Mouse (Mus musculus) MEL (cell line): ENCODE data around the gene Ube3b. TPM values are rescaled to one million over a fixed set of nuclear protein-coding genes. Genes with fewer than 3 reads are reported as not detected.

Experiments
- DNase-seq: peaks from one replicate; pipeline ENCODE4 v3.0.0; 2011; ENCODE audit warnings: low read depth, low spot score
- H3K27ac ChIP-seq: 2 replicates; pipeline ENCODE4 v1.5.1; 2012; ENCODE audit warnings: low read depth, mild to moderate bottlenecking, control low read depth, low read length, moderate library complexity; ENCODE audit not compliant: control insufficient read depth
- H3K27me3 ChIP-seq, 2 experiments: fragments of 150-350 bp in 1 of 2; sonication (generic) in 1 of 2; 2 replicates each; pipeline ENCODE4 v1.6.1; 2012; ENCODE audit warnings: low read length in 2 of 2, mild to moderate bottlenecking in 2 of 2, improper control_type of control experiment in 1 of 2, moderate library complexity in 1 of 2; ENCODE audit not compliant: insufficient read depth in 2 of 2, control insufficient read depth in 1 of 2
- H3K36me3 ChIP-seq, 2 experiments: 2 replicates each; pipeline ENCODE4 v1.6.1; 2012 to 2014; ENCODE audit warnings: low read length in 2 of 2, improper control_type of control experiment in 1 of 2, inconsistent platforms in 1 of 2, mild to moderate bottlenecking in 1 of 2; ENCODE audit not compliant: insufficient read depth in 2 of 2, control insufficient read depth in 1 of 2
- H3K4me1 ChIP-seq, 2 experiments: fragments of 150-350 bp in 1 of 2; sonication (generic) in 1 of 2; 2 replicates each; pipeline ENCODE4 v1.6.1; 2012; ENCODE audit warnings: low read length in 2 of 2, improper control_type of control experiment in 1 of 2, mild to moderate bottlenecking in 1 of 2; ENCODE audit not compliant: insufficient read depth in 2 of 2, control insufficient read depth in 1 of 2
- H3K4me3 ChIP-seq, 2 experiments: fragments of 150-350 bp in 1 of 2; sonication (generic) in 1 of 2; 2 replicates each; pipeline ENCODE4 v1.5.1; 2012; ENCODE audit warnings: low read depth in 2 of 2, low read length in 2 of 2, mild to moderate bottlenecking in 2 of 2, moderate library complexity in 2 of 2, control low read depth in 1 of 2, improper control_type of control experiment in 1 of 2; ENCODE audit not compliant: control insufficient read depth in 1 of 2, insufficient read depth in 1 of 2
- H3K79me2 ChIP-seq: 2 replicates; pipeline ENCODE4 v1.6.1; 2012; ENCODE audit warnings: mild to moderate bottlenecking, low read length, moderate library complexity; ENCODE audit not compliant: control insufficient read depth, poor library complexity, insufficient read depth
- H3K9ac ChIP-seq: 2 replicates; pipeline ENCODE4 v1.6.1; 2012; ENCODE audit warnings: low read depth, mild to moderate bottlenecking, control low read depth, low read length, moderate library complexity; ENCODE audit not compliant: control insufficient read depth, poor library complexity, severe bottlenecking
- H3K9me3 ChIP-seq: fragments of 150-350 bp; sonication (generic); replicated peaks from 2 replicates; pipeline ENCODE4 v1.6.1; 2012; ENCODE audit warnings: mild to moderate bottlenecking, low read length, improper control_type of control experiment, moderate library complexity; ENCODE audit not compliant: insufficient read depth
- CHD1 ChIP-seq: IDR thresholded peaks from 2 replicates; pipeline ENCODE4 v1.6.1; 2012; ENCODE audit warnings: low read depth, mild to moderate bottlenecking, inconsistent platforms, low read length, improper control_type of control experiment
- CHD2 ChIP-seq: IDR thresholded peaks from 2 replicates; pipeline ENCODE4 v1.6.1; 2011; ENCODE audit warnings: low read length, improper control_type of control experiment
- CTCF ChIP-seq, 3 experiments: IDR thresholded peaks in 2 of 3; conservative IDR thresholded peaks in 1 of 3; 2 replicates each; pipeline ENCODE4 v1.5.1; 2011 to 2012; ENCODE audit warnings: low read length in 3 of 3, low read depth in 2 of 3, mild to moderate bottlenecking in 2 of 3, improper control_type of control experiment in 1 of 3, inconsistent platforms in 1 of 3, mixed read lengths in 1 of 3, moderate library complexity in 1 of 3; ENCODE audit not compliant: control insufficient read depth in 1 of 3, insufficient read depth in 1 of 3, poor library complexity in 1 of 3, severe bottlenecking in 1 of 3
- ETS1 ChIP-seq: IDR thresholded peaks from 2 replicates; pipeline ENCODE4 v1.6.1; 2012; ENCODE audit warnings: low read depth, mild to moderate bottlenecking, inconsistent platforms, low read length, improper control_type of control experiment, moderate library complexity
- HCFC1 ChIP-seq: IDR thresholded peaks from 2 replicates; pipeline ENCODE4 v1.6.1; 2012; ENCODE audit warnings: low read depth, mild to moderate bottlenecking, inconsistent platforms, low read length, improper control_type of control experiment, moderate library complexity
- JUND ChIP-seq: IDR thresholded peaks from 2 replicates; pipeline ENCODE4 v1.6.1; 2011; ENCODE audit warnings: low read depth, mild to moderate bottlenecking, improper control_type of control experiment, low read length
- MYC ChIP-seq: IDR thresholded peaks from 2 replicates; pipeline ENCODE4 v1.6.1; 2011; ENCODE audit warnings: low read depth, mild to moderate bottlenecking, low read length, improper control_type of control experiment, moderate library complexity
- NELFE ChIP-seq: IDR thresholded peaks from 2 replicates; pipeline ENCODE4 v1.6.1; 2011; ENCODE audit warnings: low read depth, low read length, improper control_type of control experiment
- NRF1 ChIP-seq: IDR thresholded peaks from 2 replicates; pipeline ENCODE4 v1.6.1; 2014; ENCODE audit warnings: low read depth, mild to moderate bottlenecking, inconsistent platforms, low read length, improper control_type of control experiment, moderate library complexity; ENCODE audit not compliant: poor library complexity, insufficient read depth, severe bottlenecking
- POLR2A ChIP-seq, 2 experiments: IDR thresholded peaks; 2 replicates each; pipeline ENCODE4 v1.6.1; 2011 to 2012; ENCODE audit warnings: low read length in 2 of 2, mild to moderate bottlenecking in 2 of 2, control low read depth in 1 of 2, improper control_type of control experiment in 1 of 2, low read depth in 1 of 2, moderate library complexity in 1 of 2; ENCODE audit not compliant: control insufficient read depth in 1 of 2, insufficient read depth in 1 of 2, poor library complexity in 1 of 2
- POLR2AphosphoS5 ChIP-seq: IDR thresholded peaks from 2 replicates; pipeline ENCODE4 v1.6.1; 2012; ENCODE audit warnings: low read depth, borderline replicate concordance, mild to moderate bottlenecking, inconsistent platforms, low read length, moderate library complexity, mixed read lengths
- RAD21 ChIP-seq: IDR thresholded peaks from 2 replicates; pipeline ENCODE4 v1.6.1; 2011; ENCODE audit warnings: mild to moderate bottlenecking, low read depth, low read length, improper control_type of control experiment
- RCOR1 ChIP-seq: IDR thresholded peaks from 2 replicates; pipeline ENCODE4 v1.6.1; 2012; ENCODE audit warnings: low read depth, mild to moderate bottlenecking, inconsistent platforms, low read length, improper control_type of control experiment
- SIN3A ChIP-seq: IDR thresholded peaks from 2 replicates; pipeline ENCODE4 v1.6.1; 2012; ENCODE audit warnings: low read length, improper control_type of control experiment, inconsistent platforms
- SMC3 ChIP-seq: IDR thresholded peaks from 2 replicates; pipeline ENCODE4 v1.6.1; 2011; ENCODE audit warnings: low read depth, low read length, improper control_type of control experiment
- TAL1 ChIP-seq: IDR thresholded peaks from 2 replicates; pipeline ENCODE4 v1.6.1; 2012; ENCODE audit warnings: mild to moderate bottlenecking, inconsistent platforms, low read length, moderate library complexity, mixed read lengths
- UBTF ChIP-seq: IDR thresholded peaks from 2 replicates; pipeline ENCODE4 v1.6.1; 2012; ENCODE audit warnings: low read depth, mild to moderate bottlenecking, inconsistent platforms, low read length, improper control_type of control experiment, moderate library complexity, borderline replicate concordance; ENCODE audit not compliant: insufficient read depth
- USF1 ChIP-seq: IDR thresholded peaks from 2 replicates; pipeline ENCODE4 v1.6.1; 2014; ENCODE audit warnings: low read depth, mild to moderate bottlenecking, inconsistent platforms, low read length, improper control_type of control experiment, moderate library complexity
- USF2 ChIP-seq, 2 experiments: IDR thresholded peaks; 2 replicates each; pipeline ENCODE4 v1.6.1; 2011 to 2012; ENCODE audit warnings: improper control_type of control experiment in 2 of 2, low read length in 2 of 2, borderline replicate concordance in 1 of 2, inconsistent platforms in 1 of 2, low read depth in 1 of 2, mild to moderate bottlenecking in 1 of 2; ENCODE audit not compliant: insufficient read depth in 1 of 2
- ZC3H11A ChIP-seq: IDR thresholded peaks from 2 replicates; pipeline ENCODE4 v1.6.1; 2012; ENCODE audit warnings: low read depth, mild to moderate bottlenecking, inconsistent platforms, low read length, improper control_type of control experiment
- ZKSCAN1 ChIP-seq: IDR thresholded peaks from 2 replicates; pipeline ENCODE4 v1.6.1; 2012; ENCODE audit warnings: low read depth, mild to moderate bottlenecking, inconsistent platforms, low read length, improper control_type of control experiment, moderate library complexity
- ZNF384 ChIP-seq: IDR thresholded peaks from 2 replicates; pipeline ENCODE4 v1.6.1; 2012; ENCODE audit warnings: low read depth, mild to moderate bottlenecking, inconsistent platforms, low read length, improper control_type of control experiment
- polyA plus RNA-seq, 2 experiments: library from polyadenylated mRNA; stranded (reverse) in 1 of 2; unstranded in 1 of 2; fragments of >175 nt in 1 of 2; fragments of >200 nt in 1 of 2; gene quantifications; 2 replicates each; pipeline versions ENCODE4 v1.2.1 to v1.2.4; 2012; ENCODE audit warnings: low replicate concordance in 2 of 2, low read depth in 1 of 2; ENCODE audit not compliant: insufficient read length in 2 of 2, insufficient read depth in 1 of 2, missing spikeins in 1 of 2
- total RNA-seq: library from RNA; depleted of rRNA; stranded (reverse); fragments of 300-350 nt; gene quantifications from 2 replicates; pipeline ENCODE4 v1.2.3, GENCODE M21; 2012

Gene Ube3b
- total and polyA plus RNA-seq, 3 experiments = 21.8 to 150 (median 45.4) TPM

DNA sequence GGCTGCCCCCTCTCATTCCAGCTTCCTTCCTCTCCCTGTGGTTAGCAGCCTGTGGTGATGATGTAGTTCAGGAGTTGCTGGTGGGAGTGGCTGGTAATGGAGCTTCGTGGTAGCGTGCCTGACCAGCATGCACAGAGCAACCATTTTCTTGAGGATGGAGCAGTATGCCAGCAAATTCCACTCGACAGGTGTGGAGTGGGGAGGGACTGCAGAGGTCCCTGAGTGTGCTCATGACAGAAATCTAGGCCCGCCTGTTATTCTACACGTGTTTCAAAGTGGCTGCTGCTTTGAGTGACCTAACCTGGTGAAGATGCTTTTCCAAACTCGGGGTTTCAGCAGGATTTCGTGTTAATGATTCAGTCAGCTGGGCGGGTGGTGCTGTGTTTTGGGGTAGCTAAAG, 4.0 kb downstream of the Ube3b start:
- no peak overlapping the region for H3K9ac ChIP-seq
- no peaks in the 10 kb centered on the region for H3K9me3 ChIP-seq
- no peak overlapping the region for H3K4me3 ChIP-seq
- H3K27ac ChIP-seq = no peak overlapping the region
- H3K36me3 ChIP-seq = peaks cover under 1 to 7% of the 10 kb centered on the region in 2 experiments; a peak in 3 of 4 replicates
- no peak for TF ChIP-seq SIN3A
- no peak for TF ChIP-seq JUND
- TF ChIP-seq RCOR1 = no peak
- no peak for TF ChIP-seq CTCF (IDR thresholded peaks at IDR 0.05 in 2 of 3, conservative IDR thresholded peaks at IDR 0.05 in 1 of 3; ENCODE audit: control insufficient read depth in 1 of 3, insufficient read depth in 1 of 3, low read depth in 2 of 3, low read length in 3 of 3, poor library complexity in 1 of 3, severe bottlenecking in 1 of 3)
- TF ChIP-seq USF1 = no peak
- TF ChIP-seq NRF1 = no peak
- TF ChIP-seq MYC = no peak
- no peak for TF ChIP-seq ETS1
- TF ChIP-seq ZNF384 = no peak
- TF ChIP-seq USF2 (IDR thresholded peaks at IDR 0.05; ENCODE audit: borderline replicate concordance in 1 of 2, insufficient read depth in 1 of 2, low read depth in 1 of 2, low read length in 2 of 2) = no peak
- TF ChIP-seq POLR2A (IDR thresholded peaks at IDR 0.05; ENCODE audit: control insufficient read depth in 1 of 2, insufficient read depth in 1 of 2, low read depth in 1 of 2, low read length in 2 of 2, poor library complexity in 1 of 2) = no peak
- no peak for TF ChIP-seq NELFE
- DNase-seq = no peak
- peaks cover 39% of the 10 kb centered on the region for H3K79me2 ChIP-seq
- peaks cover 2 to 10% of the 10 kb centered on the region in 2 experiments for H3K4me1 ChIP-seq
- no peaks in the 10 kb centered on the region for H3K27me3 ChIP-seq

DNA sequence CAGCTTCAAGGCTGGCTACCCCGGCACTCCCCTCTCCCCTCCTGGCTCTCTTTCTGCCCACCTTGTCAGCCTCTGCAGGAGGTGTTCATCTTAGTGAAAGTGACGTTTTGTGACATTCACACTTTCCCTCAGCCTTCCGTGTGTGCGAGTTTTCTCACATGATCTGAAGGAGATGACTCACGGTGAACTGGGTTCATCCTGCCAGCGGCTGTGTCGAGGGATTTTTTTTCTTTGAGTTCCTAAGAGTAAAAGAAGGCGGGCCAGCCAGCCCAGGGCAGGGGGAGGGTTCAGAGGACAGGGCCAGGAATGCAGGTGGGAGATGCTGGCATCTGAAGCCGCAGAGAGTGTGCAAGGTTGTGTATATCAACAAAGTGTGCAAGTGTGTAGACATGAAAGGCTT, 12.8 kb downstream of the Ube3b start:
- DNase-seq = no peak
- H3K36me3 ChIP-seq = peaks cover 0 to 2% of the 10 kb centered on the region in 2 experiments; a peak in 2 of 4 replicates

More for the DNA sequence above, 12.8 kb downstream of the Ube3b start:
- TF ChIP-seq USF2 (IDR thresholded peaks at IDR 0.05; ENCODE audit: borderline replicate concordance in 1 of 2, insufficient read depth in 1 of 2, low read depth in 1 of 2, low read length in 2 of 2) (no peak), POLR2AphosphoS5 (no peak), HCFC1 (no peak), RAD21 (no peak), SMC3 (no peak), CHD1 (no peak), CHD2 (no peak), POLR2A (IDR thresholded peaks at IDR 0.05; ENCODE audit: control insufficient read depth in 1 of 2, insufficient read depth in 1 of 2, low read depth in 1 of 2, low read length in 2 of 2, poor library complexity in 1 of 2) (no peak), ZC3H11A (no peak), UBTF (no peak), TAL1 (no peak), ZKSCAN1 (no peak)
- Histone ChIP-seq H3K4me3 (no peak overlapping the region), H3K27me3 (no peaks in the 10 kb centered on the region), H3K9me3 (no peaks in the 10 kb centered on the region), H3K4me1 (no peaks in the 10 kb centered on the region), H3K79me2 (no peaks in the 10 kb centered on the region), H3K27ac (no peak overlapping the region), H3K9ac (no peak overlapping the region)
